15 mouse cellular contexts compared by ENCODE assay signal in the genomic region with DNA sequence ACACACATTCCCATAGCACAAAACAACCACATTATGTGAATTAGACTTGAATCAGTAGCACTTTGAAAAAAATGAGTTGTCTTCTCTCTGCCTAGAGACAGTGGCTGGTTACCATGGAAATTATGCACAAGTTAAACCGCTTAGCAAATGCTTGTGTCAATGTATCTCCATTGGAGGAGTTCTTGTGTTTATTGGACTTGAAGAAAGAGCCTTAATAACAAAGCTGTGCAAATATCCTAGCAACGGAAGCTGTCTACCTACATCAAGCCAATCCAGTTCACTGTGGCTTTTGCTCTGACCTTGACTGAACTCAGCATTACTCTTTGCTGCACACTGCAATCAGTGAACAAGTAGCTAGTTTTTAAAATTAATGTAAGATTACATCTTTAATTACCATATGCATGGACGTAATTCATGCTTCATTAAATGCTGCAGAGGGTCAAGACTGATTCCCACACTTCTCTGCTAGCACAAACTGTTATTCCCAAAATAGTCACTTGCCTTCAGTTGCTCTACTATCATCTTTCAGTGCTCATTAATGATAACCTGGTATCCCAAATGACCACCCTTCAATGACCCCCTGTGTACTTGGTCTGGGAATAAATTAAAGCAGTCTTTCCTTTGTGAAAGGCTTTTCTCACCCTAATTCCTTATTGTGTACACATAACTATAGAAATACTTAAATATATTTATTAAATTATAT. TPM values are rescaled to one million over a fixed set of nuclear protein-coding genes. Genes with fewer than 3 reads are reported as not detected.
DNase-seq lines count a peak whose midpoint lies in the region; ATAC-seq lines count a peak whose summit lies in the region.
"Had no signal": no experiment of that assay in that cellular context is flagged by ENCODE, and none has a peak within 500 bp of the region (broad histone marks: within the 10 kb centered on the region; RNA-seq: fewer than 3 reads in every experiment).

No protein-coding gene starts in this region.

- H3K9me3 ChIP-seq in hindbrain, embryonic 15.5 days: no peaks in the 10 kb centered on the region
- H3K9me3 ChIP-seq: heart, embryonic 12.5 days; liver, embryonic 12.5 days had no signal

- H3K27me3 ChIP-seq in hindbrain, embryonic 15.5 days: no peaks in the 10 kb centered on the region
- H3K27me3 ChIP-seq: heart, embryonic 12.5 days; liver, embryonic 12.5 days had no signal

- peak; percentile 73 for ATAC-seq in hindbrain, embryonic 15.5 days (ENCODE audit: low FRiP score, low read depth)
- ATAC-seq: liver, embryonic 12.5 days; lung, postnatal 0 days had no signal

- H3K27ac ChIP-seq in hindbrain, embryonic 15.5 days (replicated peaks): no peak overlapping the region
- H3K27ac ChIP-seq: gastrocnemius, adult 2 months; liver, embryonic 12.5 days had no signal

- no peak overlapping the region for H3K9ac ChIP-seq in hindbrain, embryonic 15.5 days
- H3K9ac ChIP-seq: heart, embryonic 12.5 days; liver, embryonic 12.5 days had no signal

- no peaks in the 10 kb centered on the region for H3K4me1 ChIP-seq in hindbrain, embryonic 15.5 days (replicated peaks)
- H3K4me1 ChIP-seq: heart, embryonic 12.5 days; liver, embryonic 12.5 days had no signal

- no peaks in the 10 kb centered on the region for H3K36me3 ChIP-seq in hindbrain, embryonic 15.5 days
- H3K36me3 ChIP-seq: heart, embryonic 12.5 days; liver, embryonic 12.5 days had no signal

- 24% methylated on average over 3 of the region's 3 CpGs for WGBS in hindbrain, embryonic 15.5 days

- H3K4me3 ChIP-seq in hindbrain, embryonic 15.5 days: no peak overlapping the region
- H3K4me3 ChIP-seq: gastrocnemius, adult 2 months; heart, embryonic 12.5 days; liver, embryonic 12.5 days had no signal

- H3K4me2 ChIP-seq in hindbrain, embryonic 15.5 days: no peak overlapping the region
- H3K4me2 ChIP-seq: heart, embryonic 12.5 days; liver, embryonic 12.5 days had no signal

- peak; percentile 1 for DNase-seq in kidney, adult 9 months
- DNase-seq in kidney, postnatal 25 days: no peak
- DNase-seq in embryo, embryonic 11 days: peak; percentile 10
- DNase-seq in retina, postnatal 1 day: peak; percentile 72
- no peak for DNase-seq in layer of hippocampus, postnatal 25 days (ENCODE audit: extremely low spot score in 1 of 2, low spot score in 1 of 2)
- DNase-seq in cerebellum, postnatal 14 days: no peak
- DNase-seq in MN1 (ENCODE audit: low spot score): no peak
- DNase-seq: cerebellum, adult 9-10 months; gastrocnemius, adult 2 months; right cerebral cortex, postnatal 4 days; thymus, postnatal 36 days had no signal

RNA-seq across cellular contexts. Expression of a gene that starts 27.3 kb away (rescaled TPM):
- polyA plus RNA-seq in hindbrain, embryonic 15.5 days (2015; fragmentation: Nextera tagmentation; extraction: Ambion mirVana): 6.8 and 9.2 TPM in 2 replicates
- 100 to 1,000 TPM; 166 to 224 TPM for total RNA-seq in layer of hippocampus, postnatal 25 days (2021)
- total RNA-seq: gastrocnemius, adult 2 months had no signal
- polyA plus RNA-seq: liver, embryonic 12.5 days had no signal

Comparison
In these comparisons a context has a peak if more than half of its experiments do, and no peak if none do; other contexts are left out.
1. DNase-seq: peak in kidney, adult 9 months (single experiment), embryo, embryonic 11 days (single experiment) and retina, postnatal 1 day (single experiment); none in kidney, postnatal 25 days (0 of 2), layer of hippocampus, postnatal 25 days (0 of 2), cerebellum, postnatal 14 days (0 of 2) and MN1 (single experiment).